Mouse (Mus musculus) liver, embryonic 16.5 days (tissue): Measurements from ENCODE around the gene B3gnt8. TPM values are rescaled to one million over a fixed set of nuclear protein-coding genes. Genes with fewer than 3 reads are reported as not detected.

Source experiments
- ATAC-seq: fragments of 200-750 bp; cut with Nextera tagmentation; 2 replicates; pipeline ENCODE4 v1.8.0; 2017; ENCODE audit warnings: low read depth, mild to moderate bottlenecking, moderate number of reproducible peaks, moderate library complexity
- H3K27ac ChIP-seq: fragments of 300-500 bp; sonication (generic); 2 replicates; pipeline ENCODE4 v1.5.1; 2014; ENCODE audit warnings: mild to moderate bottlenecking, low read length
- H3K27me3 ChIP-seq: fragments of 300-500 bp; sonication (generic); 2 replicates; pipeline ENCODE4 v1.6.1; 2014; ENCODE audit warnings: low read depth, low read length, mixed read lengths; ENCODE audit not compliant: control insufficient read depth, insufficient read depth
- H3K36me3 ChIP-seq: fragments of 300-500 bp; sonication (generic); 2 replicates; pipeline ENCODE4 v1.6.1; 2014; ENCODE audit warnings: mild to moderate bottlenecking; ENCODE audit not compliant: control insufficient read depth, insufficient read depth
- H3K4me1 ChIP-seq: fragments of 300-500 bp; sonication (generic); 2 replicates; pipeline ENCODE4 v1.6.1; 2014; ENCODE audit warnings: low read depth, low read length, mixed read lengths; ENCODE audit not compliant: control insufficient read depth
- H3K4me2 ChIP-seq: fragments of 300-500 bp; sonication (generic); 2 replicates; pipeline ENCODE4 v1.6.1; 2014; ENCODE audit warnings: low read depth, low read length, mixed read lengths
- H3K4me3 ChIP-seq: fragments of 300-500 bp; sonication (generic); 2 replicates; pipeline ENCODE4 v1.5.1; 2014; ENCODE audit warnings: low read depth, mild to moderate bottlenecking, low read length
- H3K9ac ChIP-seq: fragments of 300-500 bp; sonication (generic); 2 replicates; pipeline ENCODE4 v1.6.1; 2014; ENCODE audit warnings: low read depth, low read length
- H3K9me3 ChIP-seq: fragments of 300-500 bp; sonication (generic); replicated peaks from 2 replicates; pipeline ENCODE4 v1.6.1; 2016; ENCODE audit warnings: low read length; ENCODE audit not compliant: control insufficient read depth
- WGBS: fragments of 180-500 bp; shearing (Covaris S2); extraction: QIAGEN DNeasy Blood & Tissue Kit; methylation state at CpG from one replicate; pipeline ENCODE4 v1.1.7; 2014; ENCODE audit not compliant: insufficient replicate concordance; 5-methylcytosine and 5-hydroxymethylcytosine counted together
- polyA plus RNA-seq: library from polyadenylated mRNA; unstranded; fragments of >200 nt; fragmentation: Nextera tagmentation; extraction: Ambion mirVana; gene quantifications from 2 replicates; pipeline ENCODE4 v1.2.1, GENCODE M21; 2015

B3gnt8 gene
- polyA plus RNA-seq, 1 experiment from 2014 or later = 3.1 TPM

GRCm38 (mm10) chr7:25666381-25666780 lies 39.9 kb downstream of the B3gnt8 start:
- H3K9ac ChIP-seq = no peak overlapping the region
- WGBS = 86% methylated on average over 8 of the region's 8 CpGs
- H3K4me3 ChIP-seq = no peak overlapping the region
- peaks cover 5% of the 10 kb centered on the region; the same call in 1 of the 2 replicates for H3K36me3 ChIP-seq
- H3K4me1 ChIP-seq = no peaks in the 10 kb centered on the region
- no peaks in the 10 kb centered on the region for H3K27me3 ChIP-seq
- no peak overlapping the region for H3K4me2 ChIP-seq
- no peak for ATAC-seq
- H3K27ac ChIP-seq = no peak overlapping the region
- no peaks in the 10 kb centered on the region for H3K9me3 ChIP-seq

DNA sequence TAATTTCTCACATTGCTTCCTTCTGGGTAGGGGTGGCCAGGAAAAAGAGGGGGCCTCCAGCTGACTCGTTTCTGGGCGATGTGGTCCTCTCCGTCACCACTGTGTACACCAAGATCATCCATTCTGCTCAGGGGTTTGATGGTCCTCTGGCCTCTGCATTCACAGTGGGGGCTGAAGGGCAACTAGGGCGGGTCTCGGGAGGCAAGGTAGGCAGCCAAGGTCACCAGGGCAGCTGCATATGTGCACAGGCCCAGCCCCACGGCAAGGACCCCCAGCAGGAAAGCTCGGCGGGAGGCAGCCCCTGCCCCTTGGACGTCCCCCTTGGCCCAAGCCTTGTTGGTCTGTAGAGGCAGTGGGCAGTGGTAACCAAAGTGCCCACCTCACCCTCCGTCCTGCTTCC lies 42.7 kb downstream of the B3gnt8 start:
- Histone ChIP-seq H3K9me3 (no peaks in the 10 kb centered on the region), H3K4me3 (no peak overlapping the region), H3K36me3 (peaks cover 4% of the 10 kb centered on the region; the same call in 1 of the 2 replicates), H3K9ac (no peak overlapping the region), H3K4me1 (no peaks in the 10 kb centered on the region; the same call in 1 of the 2 replicates), H3K27ac (no peak overlapping the region), H3K4me2 (no peak overlapping the region), H3K27me3 (peaks cover 5% of the 10 kb centered on the region)
- WGBS = 78% methylated on average over 10 of the region's 10 CpGs
- ATAC-seq = no peak

DNA sequence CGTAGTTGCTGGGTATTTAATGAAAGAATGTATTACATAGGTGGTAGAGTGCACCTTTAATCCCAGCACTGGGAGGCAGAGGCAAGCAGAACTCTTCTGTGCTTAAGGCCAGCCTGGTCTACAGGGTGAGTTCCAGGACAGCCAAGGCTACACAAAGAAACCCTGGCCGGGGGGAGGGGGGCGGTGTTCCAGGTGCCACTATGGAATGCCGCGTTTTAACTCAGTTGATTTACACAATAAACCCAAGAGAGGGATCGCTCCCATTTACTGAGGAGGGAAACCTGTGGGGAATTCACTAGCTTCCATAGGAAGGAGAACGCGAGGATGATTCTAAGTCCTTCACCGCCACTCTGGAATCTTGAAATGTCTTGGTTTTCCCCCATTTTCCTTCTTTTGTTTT lies 43.2 kb downstream of the B3gnt8 start:
- no peak for ATAC-seq
- peaks cover 10% of the 10 kb centered on the region for H3K27me3 ChIP-seq
- no peak overlapping the region for H3K9ac ChIP-seq
- H3K27ac ChIP-seq = no peak overlapping the region
- peaks cover 2% of the 10 kb centered on the region; the same call in 1 of the 2 replicates for H3K36me3 ChIP-seq
- no peak overlapping the region for H3K4me2 ChIP-seq
- no peaks in the 10 kb centered on the region for H3K9me3 ChIP-seq
- WGBS = 76% methylated on average over 9 of the region's 9 CpGs
- H3K4me3 ChIP-seq = no peak overlapping the region
- H3K4me1 ChIP-seq = peaks cover 4% of the 10 kb centered on the region

GRCm38 (mm10) chr7:25670096-25670495 lies 43.6 kb downstream of the B3gnt8 start:
- Histone ChIP-seq H3K27me3 (peaks cover 14% of the 10 kb centered on the region), H3K4me3 (no peak overlapping the region), H3K9me3 (no peaks in the 10 kb centered on the region), H3K4me2 (no peak overlapping the region), H3K4me1 (peaks cover 9% of the 10 kb centered on the region), H3K36me3 (no peaks in the 10 kb centered on the region; the same call in 1 of the 2 replicates), H3K27ac (no peak overlapping the region), H3K9ac (no peak overlapping the region)
- 76% methylated on average over 4 of the region's 4 CpGs for WGBS
- no peak for ATAC-seq

DNA sequence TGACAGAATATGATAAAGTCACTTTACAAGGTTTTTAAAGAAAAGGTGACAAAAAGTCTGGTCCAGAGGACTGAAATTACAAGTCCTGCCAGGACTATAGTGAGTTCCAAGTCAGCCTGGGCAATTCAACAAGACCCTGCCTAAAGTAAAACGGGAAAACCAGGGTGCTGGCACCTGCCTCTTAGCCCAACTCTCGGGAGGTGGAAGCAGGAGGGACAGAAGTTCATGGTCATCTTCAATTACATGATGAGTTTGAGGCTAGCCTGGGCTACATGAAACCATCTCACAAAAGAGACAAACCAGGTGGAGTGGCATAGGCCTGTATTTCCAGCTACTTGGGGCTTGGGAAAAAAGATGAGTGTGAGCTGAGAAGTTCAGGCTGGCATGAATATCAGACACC lies 45.2 kb downstream of the B3gnt8 start:
- WGBS = 62% methylated on average over 2 of the region's 2 CpGs
- no peak for ATAC-seq
- Histone ChIP-seq H3K27me3 (peaks cover 22% of the 10 kb centered on the region), H3K36me3 (no peaks in the 10 kb centered on the region; the same call in 1 of the 2 replicates), H3K4me2 (no peak overlapping the region), H3K9me3 (no peaks in the 10 kb centered on the region), H3K27ac (no peak overlapping the region), H3K4me3 (no peak overlapping the region), H3K9ac (no peak overlapping the region), H3K4me1 (peaks cover 9% of the 10 kb centered on the region)

DNA sequence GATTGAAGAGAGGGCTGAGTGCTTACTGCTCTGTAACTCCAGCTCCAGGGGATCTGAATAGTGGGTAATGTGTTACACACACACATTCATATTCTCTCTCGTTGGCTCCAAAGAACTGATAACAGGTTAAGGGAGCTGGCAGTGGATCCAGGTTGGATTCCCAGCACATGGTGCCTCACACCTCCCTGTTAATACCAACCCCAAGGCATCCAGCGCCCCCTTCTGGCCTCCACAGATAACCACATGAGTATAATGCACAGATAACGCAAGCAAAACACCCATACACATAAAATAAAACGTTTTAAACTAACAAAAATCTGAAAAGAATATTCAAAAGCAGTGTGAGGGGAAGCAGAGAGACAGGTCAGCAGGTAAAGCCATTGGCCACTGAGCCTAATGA lies 46.0 kb downstream of the B3gnt8 start:
- peaks cover 22% of the 10 kb centered on the region for H3K27me3 ChIP-seq
- peaks cover 9% of the 10 kb centered on the region for H3K4me1 ChIP-seq
- ATAC-seq = no peak
- no peaks in the 10 kb centered on the region for H3K9me3 ChIP-seq
- no peak overlapping the region for H3K9ac ChIP-seq
- H3K36me3 ChIP-seq = no peaks in the 10 kb centered on the region; the same call in 1 of the 2 replicates
- no peak overlapping the region for H3K27ac ChIP-seq
- no peak overlapping the region for H3K4me2 ChIP-seq
- H3K4me3 ChIP-seq = no peak overlapping the region
- WGBS = 49% methylated on average over 4 of the region's 4 CpGs

DNA sequence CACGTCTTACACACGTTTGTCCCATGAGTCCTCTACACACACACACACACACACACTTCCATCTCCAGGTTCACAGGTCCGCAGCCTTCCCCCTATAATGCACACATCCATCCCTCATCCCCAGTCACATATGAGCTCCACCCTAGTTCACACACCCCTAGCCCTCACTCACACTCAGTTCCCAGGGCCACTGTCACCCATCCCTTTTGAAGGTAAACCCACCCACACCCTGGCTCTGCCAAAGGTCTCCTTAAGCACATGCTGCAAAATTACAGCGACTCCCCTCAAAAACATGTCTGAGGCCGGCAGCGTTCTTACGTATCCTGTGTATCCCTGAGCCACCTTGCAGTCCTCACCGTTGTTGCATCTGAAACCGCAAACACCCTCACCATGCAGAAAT lies 47.8 kb downstream of the B3gnt8 start:
- no peaks in the 10 kb centered on the region for H3K9me3 ChIP-seq
- H3K4me3 ChIP-seq = peak overlapping the region; percentile 43
- H3K4me2 ChIP-seq = peak overlapping the region; percentile 55
- no peaks in the 10 kb centered on the region for H3K36me3 ChIP-seq
- H3K4me1 ChIP-seq = peaks cover 11% of the 10 kb centered on the region
- no peak for ATAC-seq
- WGBS = 11% methylated on average over 9 of the region's 9 CpGs
- H3K27ac ChIP-seq = no peak overlapping the region
- no peak overlapping the region for H3K9ac ChIP-seq
- peaks cover 22% of the 10 kb centered on the region for H3K27me3 ChIP-seq

- Histone ChIP-seq H3K36me3 (no peaks in the 10 kb centered on the region), H3K4me2 (peak within 1 kb of the TSS; percentile 55), H3K9ac (no peak within 1 kb of the TSS), H3K9me3 (no peaks in the 10 kb centered on the region), H3K27ac (no peak within 1 kb of the TSS), H3K4me3 (peak within 1 kb of the TSS; percentile 43), H3K4me1 (peaks cover 14% of the 10 kb centered on the region), H3K27me3 (peaks cover 22% of the 10 kb centered on the region)
- WGBS = 1% methylated on average over 29 of the region's 29 CpGs
- 0 out of 2 replicates have a peak, but pooled peaks have one; percentile 15 for ATAC-seq
Measured at GRCm38 (mm10) chr7:25674719-25675300, 48.4 kb downstream of the B3gnt8 start, which contains the start of gene Tmem91. Gene Tmem91 (minus strand): TSS chr7:25675166.

- Histone ChIP-seq H3K4me2 (no peak overlapping the region), H3K27ac (no peak overlapping the region), H3K27me3 (peaks cover 22% of the 10 kb centered on the region), H3K4me3 (no peak overlapping the region), H3K9me3 (no peaks in the 10 kb centered on the region), H3K9ac (no peak overlapping the region), H3K36me3 (no peaks in the 10 kb centered on the region), H3K4me1 (peaks cover 20% of the 10 kb centered on the region)
- WGBS = 61% methylated on average over 6 of the region's 6 CpGs
- ATAC-seq = no peak
Measured at GRCm38 (mm10) chr7:25675405-25675804, 49.0 kb downstream of the B3gnt8 start.
